Mouse (Mus musculus): ENCODE measurements at regions not wholly inside any gene's neighbourhood (a gene's known extent, or its start where the extent isn't known, plus 50 kb on each side); places are given as distances from the start of the nearest gene placed in this dataset.

- H3K4me1 ChIP-seq (ENCODE audit: control insufficient read depth, insufficient read depth, low read length) = no peaks in the 10 kb centered on the region
- 42% methylated on average over 5 of the region's 5 CpGs for WGBS
- H3K4me3 ChIP-seq (ENCODE audit: low read length) = no peak overlapping the region
- H3K9ac ChIP-seq (ENCODE audit: low read depth, low read length) = no peak overlapping the region
- H3K27me3 ChIP-seq (replicated peaks; ENCODE audit: control insufficient read depth, insufficient read depth, low read length) = no peaks in the 10 kb centered on the region
- H3K4me2 ChIP-seq (ENCODE audit: low read depth, low read length) = no peak overlapping the region
- no peaks in the 10 kb centered on the region for H3K9me3 ChIP-seq (ENCODE audit: control insufficient read depth, low read length)
- no peak for ATAC-seq
- no peaks in the 10 kb centered on the region for H3K36me3 ChIP-seq (ENCODE audit: control insufficient read depth, insufficient read depth, low read length)
- no peak overlapping the region for H3K27ac ChIP-seq (ENCODE audit: low read length)
Observed at GRCm38 (mm10) chr13:59323441-59323840, 261.6 kb downstream of the Agtpbp1 start.

- no peak for ATAC-seq
- Histone ChIP-seq H3K4me1 (ENCODE audit: control insufficient read depth, insufficient read depth, low read length) (no peaks in the 10 kb centered on the region), H3K27me3 (replicated peaks; ENCODE audit: control insufficient read depth, insufficient read depth, low read length) (no peaks in the 10 kb centered on the region), H3K4me2 (ENCODE audit: low read depth, low read length) (no peak overlapping the region), H3K9ac (ENCODE audit: low read depth, low read length) (no peak overlapping the region), H3K9me3 (ENCODE audit: control insufficient read depth, low read length) (no peaks in the 10 kb centered on the region), H3K36me3 (ENCODE audit: control insufficient read depth, insufficient read depth, low read length) (no peaks in the 10 kb centered on the region), H3K4me3 (ENCODE audit: low read length) (no peak overlapping the region), H3K27ac (ENCODE audit: low read length) (no peak overlapping the region)
- 88% methylated on average over 5 of the region's 5 CpGs for WGBS
Observed at GRCm38 (mm10) chr13:59320261-59320660, 264.8 kb downstream of the Agtpbp1 start.

GRCm38 (mm10) chr13:59317458-59318005 is 267.5 kb downstream of the Agtpbp1 start:
- Histone ChIP-seq H3K4me3 (ENCODE audit: low read length) (no peak overlapping the region), H3K27ac (ENCODE audit: low read length) (no peak overlapping the region), H3K9ac (ENCODE audit: low read depth, low read length) (no peak overlapping the region), H3K36me3 (ENCODE audit: control insufficient read depth, insufficient read depth, low read length) (no peaks in the 10 kb centered on the region), H3K9me3 (ENCODE audit: control insufficient read depth, low read length) (no peaks in the 10 kb centered on the region), H3K4me1 (ENCODE audit: control insufficient read depth, insufficient read depth, low read length) (no peaks in the 10 kb centered on the region), H3K27me3 (replicated peaks; ENCODE audit: control insufficient read depth, insufficient read depth, low read length) (no peaks in the 10 kb centered on the region), H3K4me2 (ENCODE audit: low read depth, low read length) (no peak overlapping the region)
- no peak for ATAC-seq
- WGBS = 62% methylated on average over 16 of the region's 16 CpGs

- Histone ChIP-seq H3K27me3 (replicated peaks; ENCODE audit: control insufficient read depth, insufficient read depth, low read length) (no peaks in the 10 kb centered on the region), H3K4me2 (ENCODE audit: low read depth, low read length) (no peak overlapping the region), H3K27ac (ENCODE audit: low read length) (no peak overlapping the region), H3K9ac (ENCODE audit: low read depth, low read length) (no peak overlapping the region), H3K36me3 (ENCODE audit: control insufficient read depth, insufficient read depth, low read length) (no peaks in the 10 kb centered on the region), H3K4me3 (ENCODE audit: low read length) (no peak overlapping the region), H3K9me3 (ENCODE audit: control insufficient read depth, low read length) (no peaks in the 10 kb centered on the region), H3K4me1 (ENCODE audit: control insufficient read depth, insufficient read depth, low read length) (no peaks in the 10 kb centered on the region)
- ATAC-seq = no peak
- 56% methylated on average over 3 of the region's 3 CpGs for WGBS
Observed at GRCm38 (mm10) chr13:59315811-59316210, 269.2 kb downstream of the Agtpbp1 start.

- Histone ChIP-seq H3K4me3 (ENCODE audit: low read length) (no peak overlapping the region), H3K36me3 (ENCODE audit: control insufficient read depth, insufficient read depth, low read length) (no peaks in the 10 kb centered on the region), H3K9me3 (ENCODE audit: control insufficient read depth, low read length) (no peaks in the 10 kb centered on the region), H3K27ac (ENCODE audit: low read length) (no peak overlapping the region), H3K4me1 (ENCODE audit: control insufficient read depth, insufficient read depth, low read length) (no peaks in the 10 kb centered on the region), H3K27me3 (replicated peaks; ENCODE audit: control insufficient read depth, insufficient read depth, low read length) (no peaks in the 10 kb centered on the region), H3K9ac (ENCODE audit: low read depth, low read length) (no peak overlapping the region), H3K4me2 (ENCODE audit: low read depth, low read length) (no peak overlapping the region)
- 72% methylated on average over 1 of the region's 1 CpGs for WGBS
- ATAC-seq = no peak
Observed at GRCm38 (mm10) chr13:59314419-59314818, 270.6 kb downstream of the Agtpbp1 start.

- H3K36me3 ChIP-seq (ENCODE audit: control insufficient read depth, insufficient read depth, low read length) = no peaks in the 10 kb centered on the region
- H3K27me3 ChIP-seq (replicated peaks; ENCODE audit: control insufficient read depth, insufficient read depth, low read length) = no peaks in the 10 kb centered on the region
- H3K4me3 ChIP-seq (ENCODE audit: low read length) = no peak overlapping the region
- ATAC-seq = no peak
- H3K4me2 ChIP-seq (ENCODE audit: low read depth, low read length) = no peak overlapping the region
- no peaks in the 10 kb centered on the region for H3K9me3 ChIP-seq (ENCODE audit: control insufficient read depth, low read length)
- no peaks in the 10 kb centered on the region for H3K4me1 ChIP-seq (ENCODE audit: control insufficient read depth, insufficient read depth, low read length)
- no peak overlapping the region for H3K9ac ChIP-seq (ENCODE audit: low read depth, low read length)
- WGBS = 85% methylated on average over 7 of the region's 7 CpGs
- H3K27ac ChIP-seq (ENCODE audit: low read length) = no peak overlapping the region
Observed at GRCm38 (mm10) chr13:59313725-59314330, 271.2 kb downstream of the Agtpbp1 start.

- 10% methylated on average over 5 of the region's 5 CpGs for WGBS
- H3K4me3 ChIP-seq (ENCODE audit: low read length) = no peak overlapping the region
Observed at GRCm38 (mm10) chr13:59292905-59293304, 292.1 kb downstream of the Agtpbp1 start.

GRCm38 (mm10) chr13:59289127-59289526 is 295.9 kb downstream of the Agtpbp1 start:
- 72% methylated on average over 11 of the region's 11 CpGs for WGBS
- no peaks in the 10 kb centered on the region for H3K4me1 ChIP-seq (ENCODE audit: control insufficient read depth, insufficient read depth, low read length)
- no peak for ATAC-seq
- no peak overlapping the region for H3K4me2 ChIP-seq (ENCODE audit: low read depth, low read length)
- H3K9me3 ChIP-seq (ENCODE audit: control insufficient read depth, low read length) = no peaks in the 10 kb centered on the region
- no peak overlapping the region for H3K9ac ChIP-seq (ENCODE audit: low read depth, low read length)
- no peaks in the 10 kb centered on the region for H3K27me3 ChIP-seq (replicated peaks; ENCODE audit: control insufficient read depth, insufficient read depth, low read length)
- no peaks in the 10 kb centered on the region for H3K36me3 ChIP-seq (ENCODE audit: control insufficient read depth, insufficient read depth, low read length)
- no peak overlapping the region for H3K4me3 ChIP-seq (ENCODE audit: low read length)
- H3K27ac ChIP-seq (ENCODE audit: low read length) = no peak overlapping the region

More at GRCm38 (mm10) chr13:59292905-59293304, 292.1 kb downstream of the Agtpbp1 start:
- Histone ChIP-seq H3K9me3 (ENCODE audit: control insufficient read depth, low read length) (no peaks in the 10 kb centered on the region), H3K4me1 (ENCODE audit: control insufficient read depth, insufficient read depth, low read length) (no peaks in the 10 kb centered on the region), H3K36me3 (ENCODE audit: control insufficient read depth, insufficient read depth, low read length) (no peaks in the 10 kb centered on the region), H3K9ac (ENCODE audit: low read depth, low read length) (no peak overlapping the region), H3K4me2 (ENCODE audit: low read depth, low read length) (no peak overlapping the region), H3K27me3 (replicated peaks; ENCODE audit: control insufficient read depth, insufficient read depth, low read length) (no peaks in the 10 kb centered on the region), H3K27ac (ENCODE audit: low read length) (no peak overlapping the region)
- ATAC-seq = no peak

GRCm38 (mm10) chr13:59281199-59281598 is 303.8 kb downstream of the Agtpbp1 start:
- no peaks in the 10 kb centered on the region for H3K36me3 ChIP-seq (ENCODE audit: control insufficient read depth, insufficient read depth, low read length)
- no peak overlapping the region for H3K27ac ChIP-seq (ENCODE audit: low read length)
- no peaks in the 10 kb centered on the region for H3K27me3 ChIP-seq (replicated peaks; ENCODE audit: control insufficient read depth, insufficient read depth, low read length)
- no peak overlapping the region for H3K4me3 ChIP-seq (ENCODE audit: low read length)
- no peak overlapping the region for H3K9ac ChIP-seq (ENCODE audit: low read depth, low read length)
- no peaks in the 10 kb centered on the region for H3K9me3 ChIP-seq (ENCODE audit: control insufficient read depth, low read length)
- H3K4me2 ChIP-seq (ENCODE audit: low read depth, low read length) = no peak overlapping the region
- 80% methylated on average over 5 of the region's 5 CpGs for WGBS
- no peaks in the 10 kb centered on the region for H3K4me1 ChIP-seq (ENCODE audit: control insufficient read depth, insufficient read depth, low read length)
- ATAC-seq = no peak

GRCm38 (mm10) chr13:59279136-59279535 is 305.9 kb downstream of the Agtpbp1 start:
- no peak for ATAC-seq
- no peak overlapping the region for H3K4me2 ChIP-seq (ENCODE audit: low read depth, low read length)
- WGBS = 45% methylated on average over 4 of the region's 4 CpGs
- no peaks in the 10 kb centered on the region for H3K27me3 ChIP-seq (replicated peaks; ENCODE audit: control insufficient read depth, insufficient read depth, low read length)
- no peak overlapping the region for H3K9ac ChIP-seq (ENCODE audit: low read depth, low read length)
- H3K4me1 ChIP-seq (ENCODE audit: control insufficient read depth, insufficient read depth, low read length) = no peaks in the 10 kb centered on the region
- H3K4me3 ChIP-seq (ENCODE audit: low read length) = no peak overlapping the region
- H3K9me3 ChIP-seq (ENCODE audit: control insufficient read depth, low read length) = no peaks in the 10 kb centered on the region
- no peaks in the 10 kb centered on the region for H3K36me3 ChIP-seq (ENCODE audit: control insufficient read depth, insufficient read depth, low read length)
- H3K27ac ChIP-seq (ENCODE audit: low read length) = no peak overlapping the region
